Mouse (Mus musculus): ENCODE measurements around the gene Lsamp. TPM values are rescaled to one million over a fixed set of nuclear protein-coding genes. Genes with fewer than 3 reads are reported as not detected.

The Lsamp gene
- total RNA-seq, 2 experiments from 2014 or later: 430 to 462 TPM

DNA sequence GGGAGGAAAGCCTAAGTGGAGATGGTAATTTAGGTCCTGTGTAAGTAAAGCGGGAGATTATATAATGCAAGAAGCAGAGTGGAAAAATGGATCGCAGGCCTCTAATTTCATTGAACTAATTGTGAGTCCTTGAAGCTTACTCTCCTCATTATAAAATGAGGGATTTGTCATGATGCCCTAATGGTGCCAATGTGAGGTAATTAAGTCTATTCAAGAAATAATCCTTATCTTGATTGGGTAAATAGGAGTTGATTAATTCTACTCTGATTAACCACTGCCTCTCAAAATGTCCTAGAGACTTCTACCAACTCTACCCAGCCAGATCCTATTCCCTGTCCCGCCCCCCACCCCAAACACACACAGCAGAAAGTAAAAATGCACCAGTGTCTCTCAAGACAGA, 1802.5 kb downstream of the Lsamp start:
- no peak for DNase-seq

DNA sequence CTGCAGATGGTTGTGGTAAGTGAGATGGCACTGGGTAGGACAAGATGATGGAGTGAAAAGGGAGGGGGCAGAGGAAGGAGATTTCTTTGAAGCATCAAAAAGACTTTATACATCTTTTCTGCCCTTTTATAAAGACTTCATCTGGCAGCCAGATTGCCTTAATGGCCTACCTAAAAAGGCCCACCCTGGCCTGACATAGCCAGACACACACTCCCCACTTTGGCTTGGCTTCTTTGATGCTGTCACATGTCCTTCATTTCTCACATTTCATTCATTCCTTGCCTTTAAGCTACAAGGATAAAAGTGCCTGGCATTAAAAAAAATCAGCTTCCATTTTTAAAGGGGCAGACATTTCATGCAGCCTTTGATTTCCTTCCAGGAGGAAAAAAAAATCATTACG, 1803.0 kb downstream of the Lsamp start:
- no peak for DNase-seq

DNA sequence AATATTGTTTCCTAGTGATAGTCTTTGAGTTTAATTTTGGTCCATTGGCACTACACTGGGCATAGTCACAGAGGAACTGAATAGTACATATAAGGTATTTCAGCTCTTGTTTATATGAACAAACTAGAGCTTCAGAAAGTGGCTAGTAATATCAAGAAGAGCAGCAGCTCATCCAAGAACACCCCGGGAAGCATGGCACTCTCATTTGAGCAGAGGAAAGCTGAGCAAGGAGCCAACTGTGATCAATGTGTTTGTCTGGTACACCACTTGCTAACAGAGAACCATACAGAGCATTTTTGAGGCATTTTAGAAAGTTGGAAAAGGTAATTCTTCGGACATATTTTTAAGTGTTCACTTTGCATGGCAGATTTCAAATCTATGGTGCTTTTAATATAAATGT, 1805.9 kb downstream of the Lsamp start:
- no peak for DNase-seq

DNA sequence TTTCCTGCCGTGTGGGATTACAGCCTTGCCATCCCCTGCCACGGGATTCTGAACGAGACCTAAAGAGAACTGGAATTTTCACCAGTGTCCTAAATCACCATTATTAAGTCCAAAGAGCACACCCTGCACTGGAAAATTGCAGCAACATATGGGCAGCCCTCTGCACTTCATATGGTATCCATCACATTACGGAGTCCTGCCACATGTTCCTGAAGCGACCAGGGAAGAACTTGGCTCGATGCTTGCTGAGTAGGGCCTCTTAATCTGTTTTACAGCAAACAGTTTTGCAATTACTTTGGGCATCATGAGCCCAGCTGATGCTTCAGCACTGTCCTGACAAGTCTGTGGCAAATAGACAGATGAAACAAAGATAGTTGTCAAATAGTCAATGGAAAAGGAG, 1836.2 kb downstream of the Lsamp start:
- no peak for DNase-seq

DNA sequence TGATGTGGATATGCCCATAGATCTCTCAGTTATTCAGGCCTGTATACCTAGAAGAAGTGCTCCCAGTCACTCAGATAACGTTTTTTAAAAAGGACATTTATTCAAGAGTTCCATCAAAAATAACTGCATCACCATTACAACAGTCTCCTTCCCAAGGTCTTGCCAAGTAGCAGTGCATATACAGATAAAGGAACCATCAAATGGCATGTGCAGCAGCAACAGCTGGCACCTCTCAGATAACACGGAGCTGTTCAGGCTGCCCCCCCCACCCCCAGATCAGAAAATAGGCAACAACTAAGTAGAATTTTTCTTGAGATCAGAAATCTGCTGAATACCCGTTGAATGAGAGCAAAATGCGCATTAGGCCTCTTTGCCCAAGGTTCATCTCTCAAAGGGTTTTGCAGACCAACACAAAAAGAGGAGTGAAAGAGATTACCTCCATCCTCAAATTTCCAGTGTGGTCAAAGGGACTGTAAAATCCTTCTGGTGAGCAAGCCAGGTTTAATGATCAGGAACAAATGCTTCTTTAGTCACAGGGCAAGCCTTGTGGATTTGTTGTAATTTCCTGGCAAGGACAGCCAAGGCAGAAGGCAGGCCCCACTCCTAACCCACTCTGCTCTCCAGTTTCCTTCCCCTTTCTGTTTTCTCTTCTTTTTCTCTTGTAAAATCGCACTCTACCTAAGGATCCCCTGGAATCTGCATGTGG, 1842.9 kb downstream of the Lsamp start:
- DNase-seq: no peak

DNA sequence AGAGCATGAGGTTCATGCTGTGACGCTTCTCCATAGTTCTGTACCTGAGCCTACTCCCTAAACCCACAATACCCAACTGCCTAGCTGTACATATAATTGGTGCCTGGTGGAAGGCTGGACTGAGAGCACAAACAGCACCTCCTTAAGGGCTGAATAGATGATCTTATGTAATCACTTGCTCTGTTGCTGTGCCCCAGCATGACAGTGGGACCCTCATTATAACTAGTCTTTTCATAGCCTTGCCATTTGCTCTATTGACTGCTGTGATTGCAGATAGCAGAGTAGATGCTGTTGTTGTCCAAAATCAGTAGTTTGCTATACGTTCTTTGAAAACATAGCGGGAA, 1843.4 kb downstream of the Lsamp start:
- no peak for DNase-seq

DNA sequence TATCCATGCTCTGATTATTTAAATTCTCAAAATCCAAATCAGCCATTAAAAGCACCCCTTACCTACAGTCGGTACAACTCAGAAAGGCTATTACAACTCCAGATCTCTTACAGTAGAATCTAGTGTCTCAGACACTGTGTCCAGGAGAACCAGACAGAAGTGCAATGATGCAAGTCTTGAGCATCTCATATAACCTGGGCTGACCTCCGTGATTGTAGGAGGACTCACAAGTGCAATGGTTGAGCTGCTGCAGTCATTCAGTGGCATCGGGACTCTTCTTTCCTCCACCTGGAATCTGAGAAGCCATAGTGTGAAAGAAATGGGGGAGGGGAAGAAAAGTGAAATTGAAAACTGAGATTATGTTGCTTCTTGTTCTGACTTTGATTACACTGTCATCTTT, 1850.5 kb downstream of the Lsamp start:
- no peak for DNase-seq

DNA sequence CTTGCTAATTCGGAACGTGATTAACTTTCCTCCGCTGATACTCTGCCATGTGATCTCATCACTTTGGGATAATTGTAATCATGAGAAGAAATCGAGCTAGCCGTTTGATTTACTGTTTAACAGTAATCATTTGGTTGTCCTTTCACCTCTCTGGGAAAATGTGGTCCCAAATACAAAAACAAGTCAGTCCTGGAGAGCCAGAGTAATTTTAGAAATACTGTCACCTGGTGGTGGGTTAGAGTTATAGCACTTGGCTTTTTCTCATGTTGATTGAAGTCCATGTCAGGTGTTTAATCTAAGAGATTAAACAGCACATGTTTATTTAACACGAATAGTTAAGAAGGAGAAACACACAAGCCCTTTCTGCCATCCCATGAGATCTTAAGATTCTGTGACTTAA, 1851.6 kb downstream of the Lsamp start:
- DNase-seq: no peak

DNA sequence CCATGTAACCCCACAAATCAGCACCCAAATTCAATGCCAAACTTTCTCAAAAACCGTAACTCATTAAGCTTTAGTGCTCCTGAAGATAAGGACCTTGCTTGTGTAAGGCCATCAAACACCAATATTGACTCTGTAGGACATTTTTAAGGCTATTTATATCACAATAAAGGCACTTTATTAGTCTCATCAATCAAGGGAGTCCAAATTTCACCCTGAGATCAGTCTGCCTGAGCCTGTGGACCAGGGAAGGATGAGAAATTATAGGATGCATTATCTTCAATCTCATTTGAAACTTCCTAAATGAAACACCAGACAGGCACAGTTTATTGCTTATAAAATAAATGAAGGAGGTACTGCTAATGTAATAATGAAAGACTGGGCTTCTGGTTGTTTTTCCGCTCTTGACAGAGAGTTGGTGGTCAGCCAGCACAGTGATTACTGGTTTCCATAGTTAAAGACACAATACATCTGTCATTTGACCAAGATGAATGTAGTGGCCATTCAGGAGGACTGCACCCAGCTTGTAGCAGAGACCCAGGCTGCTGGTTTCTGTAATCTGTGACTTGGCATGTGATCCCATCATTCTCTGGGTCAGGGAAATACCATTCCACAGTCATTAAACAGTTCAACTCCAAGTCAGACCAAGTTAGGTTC, 1855.7 kb downstream of the Lsamp start:
- no peak for DNase-seq

DNA sequence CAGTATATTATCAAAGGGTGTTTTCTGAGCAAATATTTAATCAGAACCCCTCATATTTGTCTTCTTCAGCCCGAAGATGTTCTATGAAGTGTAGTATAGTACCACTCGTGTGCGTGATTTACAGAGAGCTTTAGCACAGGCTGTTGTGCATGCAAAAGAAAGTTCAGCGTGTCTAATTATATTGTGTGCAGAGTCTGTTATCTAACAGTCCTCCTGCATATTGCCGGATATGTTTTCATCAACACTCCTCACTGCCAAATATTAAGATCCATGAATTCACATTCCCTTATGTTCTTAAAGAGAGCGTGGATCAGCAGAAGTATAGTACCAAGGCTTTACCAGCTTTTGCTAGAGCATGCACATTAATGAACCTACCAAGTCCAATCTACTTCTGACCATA, 1862.7 kb downstream of the Lsamp start:
- no peak for DNase-seq

DNA sequence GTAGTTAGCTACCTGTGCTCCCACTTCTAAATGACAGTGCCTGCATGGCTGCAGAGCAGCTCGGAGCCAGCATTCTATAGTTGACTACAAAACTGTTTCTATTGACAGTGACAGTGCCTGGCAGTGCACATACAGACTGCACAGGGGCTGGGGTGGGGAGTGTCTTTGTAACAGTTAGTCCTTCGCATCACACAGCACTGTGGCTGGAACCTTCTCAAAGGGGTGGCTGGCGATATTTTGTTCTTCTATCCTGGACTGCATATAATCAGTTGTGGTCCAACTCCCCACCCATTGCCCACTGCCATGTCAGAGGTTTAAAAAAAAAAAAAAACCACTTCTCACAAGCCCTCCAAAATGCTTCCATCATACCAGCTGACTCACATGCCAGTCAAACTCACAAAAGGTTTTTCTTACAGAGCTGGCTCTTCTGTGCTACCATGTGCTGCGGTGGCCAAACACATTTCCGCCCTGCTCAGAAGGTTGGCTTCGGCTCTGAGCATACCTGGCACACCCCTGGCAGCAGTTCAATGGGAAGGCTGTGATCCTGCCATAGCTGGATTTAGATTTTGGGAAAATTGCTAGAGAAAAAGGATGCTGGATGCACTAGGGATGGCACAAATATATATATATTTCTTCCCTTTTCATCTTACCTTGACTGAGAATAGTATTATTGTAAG, 1887.9 kb downstream of the Lsamp start:
- DNase-seq: no peak

DNA sequence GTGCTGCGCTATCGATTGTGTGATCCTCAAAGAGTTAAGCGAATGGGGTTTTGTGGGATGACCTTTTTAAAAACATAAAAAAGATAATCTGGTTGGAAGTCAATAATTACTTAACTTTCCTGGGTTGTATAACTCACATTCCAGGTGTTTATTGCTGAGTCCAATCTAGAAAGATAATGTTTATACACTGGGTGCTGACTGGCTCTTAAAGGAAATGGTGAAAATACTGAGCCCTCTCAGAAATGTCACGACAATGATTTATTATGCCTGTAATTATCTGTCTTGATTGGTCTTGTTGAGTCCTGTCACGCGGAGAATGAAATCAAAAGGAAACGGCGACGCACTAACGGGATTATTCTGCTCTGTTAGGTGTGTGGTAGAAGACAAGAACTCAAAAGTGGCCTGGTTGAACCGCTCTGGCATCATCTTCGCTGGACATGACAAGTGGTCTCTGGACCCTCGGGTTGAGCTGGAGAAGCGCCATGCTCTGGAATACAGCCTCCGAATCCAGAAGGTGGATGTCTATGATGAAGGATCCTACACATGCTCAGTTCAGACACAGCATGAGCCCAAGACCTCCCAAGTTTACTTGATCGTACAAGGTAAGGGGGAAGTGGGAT, 1904.5 kb downstream of the Lsamp start:
- no peak for DNase-seq

DNA sequence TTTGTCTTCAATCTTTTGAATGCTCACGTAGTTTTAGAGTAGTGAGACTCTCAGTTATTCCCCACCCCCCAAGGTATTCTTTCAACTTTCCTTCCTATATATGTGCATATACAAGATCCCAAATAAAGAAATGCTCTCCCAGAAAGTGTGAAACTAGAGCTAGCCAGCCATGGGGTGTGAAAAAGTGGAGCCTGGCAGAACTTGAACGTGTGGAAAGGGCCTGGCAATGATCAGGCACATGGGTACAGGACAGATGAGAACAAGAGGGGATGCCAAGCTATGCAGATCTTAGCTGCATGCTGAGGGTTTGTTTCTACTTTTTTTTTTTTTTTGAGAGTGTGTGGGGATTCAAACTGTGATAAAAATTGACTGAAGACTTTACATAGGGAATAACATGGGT, 1916.6 kb downstream of the Lsamp start:
- DNase-seq: no peak

DNA sequence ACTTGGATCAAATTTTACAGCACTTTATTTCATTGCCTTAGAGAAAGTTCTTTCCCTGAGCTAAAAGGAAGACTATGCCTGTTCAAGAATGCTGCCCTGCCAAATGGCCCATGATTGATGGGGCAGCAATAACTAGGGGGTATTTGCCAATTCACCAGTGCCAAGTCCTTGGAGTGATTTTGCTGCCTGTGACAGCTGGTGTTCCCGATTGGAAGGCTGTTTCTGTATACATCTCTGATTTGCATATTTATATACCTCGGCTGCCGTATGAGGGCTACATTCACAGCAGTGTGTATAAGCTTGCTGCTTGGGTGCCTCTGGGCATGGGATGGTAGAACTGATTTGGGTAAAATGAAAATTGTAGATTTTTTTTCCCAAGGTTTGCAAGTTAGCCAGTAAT, 1919.5 kb downstream of the Lsamp start:
- DNase-seq: peak in 1 of 2 experiments; percentile 18

DNA sequence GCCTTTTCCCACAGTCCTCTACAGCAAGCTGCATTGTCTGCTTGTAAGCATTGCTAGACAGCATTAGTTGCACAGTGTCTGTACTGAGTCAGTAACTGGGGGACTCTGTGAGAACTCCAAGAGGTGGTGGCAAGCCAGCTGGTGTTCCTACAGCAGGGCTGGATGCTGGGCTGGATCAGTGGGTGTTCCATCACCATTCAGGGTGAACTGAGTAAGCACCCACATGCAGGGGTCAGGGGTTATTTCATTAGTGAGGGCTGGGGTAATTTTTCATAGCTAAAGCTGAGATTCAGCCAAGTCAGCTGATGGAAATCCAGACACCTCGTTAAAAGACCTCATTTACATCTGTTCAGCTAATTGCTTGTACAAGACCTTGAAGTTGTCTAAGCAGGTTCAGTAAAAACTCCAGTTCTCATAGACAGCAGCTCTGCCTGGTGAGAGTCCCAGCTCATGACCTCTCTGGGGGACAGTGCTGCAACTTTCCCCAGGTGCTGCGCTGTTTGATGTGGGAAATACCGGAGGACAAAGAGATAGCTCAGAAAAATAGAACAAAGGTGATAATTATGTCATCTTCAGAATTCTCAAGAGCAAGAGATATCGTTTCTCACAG, 1928.5 kb downstream of the Lsamp start:
- DNase-seq: peak; percentile 16 to 19

DNA sequence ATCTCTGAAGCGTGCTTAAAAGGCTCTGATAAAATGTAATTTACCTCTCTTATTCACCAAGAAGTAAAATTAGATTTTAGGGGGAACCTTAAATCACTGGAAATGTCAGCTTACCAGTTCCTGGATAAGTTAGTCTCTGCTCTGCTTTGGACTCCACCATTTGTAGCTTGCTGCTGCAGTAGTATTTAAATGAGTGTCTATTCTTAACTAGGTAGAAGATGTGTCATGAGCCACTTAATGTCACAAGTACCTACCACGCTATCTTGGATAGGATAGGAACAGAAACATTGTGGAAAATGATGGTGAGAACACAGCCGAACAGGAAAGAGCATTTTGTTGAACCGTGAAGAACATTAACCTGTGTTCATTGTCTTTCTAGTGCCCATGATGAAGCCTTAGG, 1929.2 kb downstream of the Lsamp start:
- no peak for DNase-seq

DNA sequence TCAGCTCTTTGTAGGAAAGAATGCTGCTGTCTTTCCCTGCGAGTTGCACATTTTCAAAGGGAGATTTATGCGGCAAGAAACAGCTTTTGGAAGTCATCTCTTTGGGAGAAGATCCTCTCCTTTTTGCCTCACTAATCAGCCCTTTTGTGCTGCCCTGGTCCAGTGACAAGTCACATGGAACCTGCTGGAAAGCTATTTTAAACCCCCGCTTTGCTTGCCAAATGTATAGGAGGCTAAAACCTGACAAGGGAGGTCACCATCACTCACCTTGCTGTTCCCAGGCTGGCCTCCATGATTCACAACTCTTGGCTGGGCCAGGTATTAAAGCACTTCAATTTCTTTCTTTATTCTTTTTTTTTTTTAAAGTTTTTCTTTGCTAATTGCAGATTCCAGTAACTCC, 1932.2 kb downstream of the Lsamp start:
- DNase-seq: no peak

DNA sequence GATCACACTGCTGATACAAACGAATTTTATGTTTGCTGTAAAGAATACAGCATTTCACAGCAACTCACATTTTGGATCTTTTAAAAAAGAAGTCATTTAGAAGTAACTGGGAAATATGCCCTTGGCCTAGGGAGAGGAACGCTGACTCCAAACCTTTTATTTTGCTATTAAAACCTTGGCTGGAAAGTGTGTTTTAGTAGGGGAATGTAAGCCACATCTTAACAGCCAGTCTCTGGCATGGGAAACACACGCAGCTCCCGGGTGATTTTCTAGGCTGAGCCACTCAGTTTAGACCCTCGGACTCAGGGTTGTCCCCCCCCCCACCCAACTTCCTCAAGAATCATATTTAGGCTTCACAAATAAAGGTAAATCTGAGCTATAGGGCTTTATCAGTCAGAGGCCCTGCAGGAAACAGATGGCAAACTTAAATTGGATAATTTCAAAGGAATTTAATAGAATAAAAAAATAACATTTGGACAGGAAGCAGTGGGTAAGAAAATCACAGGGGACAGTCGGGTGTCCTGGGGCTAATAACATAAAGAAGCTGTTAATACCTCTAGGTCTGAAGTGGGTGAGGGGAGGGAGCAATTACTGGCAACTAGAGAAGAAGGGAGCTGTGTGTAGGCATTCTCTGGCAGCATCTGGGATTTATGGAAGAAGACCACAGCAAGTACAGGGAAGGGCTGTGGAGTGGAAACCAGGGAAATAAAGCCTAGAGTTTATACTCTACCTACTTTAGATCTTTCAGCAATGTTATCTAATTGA, 1933.1 kb downstream of the Lsamp start:
- no peak for DNase-seq

DNA sequence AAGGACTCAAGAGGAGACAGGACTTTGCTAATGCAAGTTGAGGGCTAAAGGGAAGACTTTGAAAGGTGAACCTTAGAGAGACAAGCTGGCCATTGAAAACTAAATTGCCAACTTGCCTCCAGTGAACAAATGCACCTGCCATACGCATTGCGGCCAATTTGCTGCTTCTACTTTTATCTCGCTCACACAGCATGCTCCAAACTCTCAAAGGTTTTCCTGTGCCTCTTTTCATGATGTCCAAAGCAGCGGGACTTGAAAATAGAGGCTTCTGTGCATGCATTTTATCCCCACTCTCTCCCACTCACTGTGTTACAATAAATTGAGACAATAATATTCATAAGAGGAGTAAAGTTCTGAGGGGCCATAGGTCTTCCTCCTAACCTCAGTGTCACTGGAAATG, 1945.4 kb downstream of the Lsamp start:
- DNase-seq: no peak

DNA sequence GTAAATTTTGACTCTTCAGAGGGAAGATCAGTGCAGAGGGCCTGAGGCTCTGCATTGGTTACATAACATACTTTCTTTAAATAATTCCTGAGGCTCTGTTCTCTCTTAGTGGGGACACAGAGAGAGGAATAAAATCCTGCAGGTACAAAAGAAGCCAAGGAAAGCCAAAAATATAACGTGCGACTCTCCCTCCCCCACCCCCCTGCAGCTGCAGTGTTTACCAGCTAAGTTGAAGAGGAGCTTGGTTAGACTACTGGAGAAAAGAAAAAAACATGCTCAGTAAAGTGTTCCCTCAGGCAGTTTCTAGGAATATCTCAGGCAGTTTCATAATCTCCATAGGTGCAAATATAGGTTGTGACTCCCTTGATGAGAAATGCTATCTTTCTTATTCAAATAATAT, 1951.5 kb downstream of the Lsamp start:
- DNase-seq: no peak

DNA sequence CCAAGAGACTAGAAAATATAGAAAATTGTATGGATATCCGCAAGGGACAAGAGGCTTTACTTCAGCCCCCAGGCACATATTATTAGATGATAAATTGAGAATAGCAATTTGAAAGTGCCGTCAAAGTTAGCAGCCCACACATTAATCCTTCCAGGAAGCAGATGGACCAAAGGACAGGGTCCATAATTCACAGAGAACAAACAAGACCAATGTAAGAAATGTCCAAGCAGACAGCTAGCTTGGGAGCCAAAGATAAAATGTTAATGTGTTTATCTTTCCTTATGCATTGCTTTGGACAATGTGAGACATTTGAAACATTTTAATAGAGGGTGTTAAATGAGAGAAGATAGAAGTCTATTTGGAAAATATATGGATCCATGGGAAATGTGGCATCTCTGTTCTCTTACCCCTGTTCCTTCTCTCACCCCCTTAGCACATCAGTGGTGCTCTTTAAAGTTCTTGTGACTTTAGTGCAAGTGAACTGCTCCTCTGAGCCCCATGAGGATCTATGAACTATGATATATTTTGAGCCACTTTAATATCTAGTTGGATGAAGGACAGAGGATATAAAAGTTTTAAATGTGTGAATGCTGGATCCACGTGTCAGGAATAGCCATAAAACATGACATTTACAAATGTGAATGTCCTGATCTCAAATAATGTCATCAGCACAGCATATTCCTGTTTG, 1952.9 kb downstream of the Lsamp start:
- no peak for DNase-seq

DNA sequence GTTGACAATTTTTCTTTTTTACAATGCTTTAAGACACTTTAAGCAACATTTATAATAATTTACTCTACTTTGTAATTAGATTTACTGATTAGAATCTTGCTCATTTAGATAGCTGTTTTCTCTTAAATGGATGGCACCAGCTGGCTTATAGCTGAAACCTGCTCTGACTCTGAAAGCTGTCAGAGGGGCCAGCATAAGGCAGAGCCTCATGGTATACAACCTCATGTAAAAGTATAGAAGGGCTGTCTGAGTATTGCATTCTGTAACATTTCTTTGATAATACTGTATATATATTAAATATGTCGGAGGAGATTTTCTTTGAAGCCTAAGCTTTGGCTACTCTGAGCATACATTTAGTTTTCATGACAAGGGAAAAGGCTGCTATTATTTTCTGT, 1953.4 kb downstream of the Lsamp start:
- no peak for DNase-seq
